Mouse (Mus musculus) stomach, embryonic 16.5 days (tissue): ENCODE measurements at regions not wholly inside any gene's neighbourhood (a gene's known extent, or its start where the extent isn't known, plus 50 kb on each side); places are given as distances from the start of the nearest gene placed in this dataset.
"Not testable (repeated sequence)": the region's sequence is repeated elsewhere in the genome, so short reads cannot be mapped to it uniquely, and the experiment has no call there.

Source experiments
- ATAC-seq: fragments of 200-750 bp; cut with Nextera tagmentation; 2 replicates; pipeline ENCODE4 v1.8.0; 2017; ENCODE audit warnings: moderate number of reproducible peaks, moderate TSS enrichment; ENCODE audit not compliant: insufficient read depth, low FRiP score
- H3K27ac ChIP-seq: fragments of 300-500 bp; sonication (generic); 2 replicates; pipeline ENCODE4 v1.5.1; 2014; ENCODE audit warnings: low read length
- H3K27me3 ChIP-seq: fragments of 300-500 bp; sonication (generic); 2 replicates; pipeline ENCODE4 v1.6.1; 2014; ENCODE audit warnings: low read length, control low read depth, mixed read lengths; ENCODE audit not compliant: control insufficient read depth, insufficient read depth
- H3K36me3 ChIP-seq: fragments of 300-500 bp; sonication (generic); 2 replicates; pipeline ENCODE4 v1.6.1; 2014; ENCODE audit warnings: low read length; ENCODE audit not compliant: control insufficient read depth, insufficient read depth
- H3K4me1 ChIP-seq: fragments of 300-500 bp; sonication (generic); 2 replicates; pipeline ENCODE4 v1.6.1; 2014; ENCODE audit warnings: low read length, control low read depth, mixed read lengths; ENCODE audit not compliant: control insufficient read depth, insufficient read depth
- H3K4me2 ChIP-seq: fragments of 300-500 bp; sonication (generic); 2 replicates; pipeline ENCODE4 v1.6.1; 2014; ENCODE audit warnings: low read depth, low read length, mixed read lengths
- H3K4me3 ChIP-seq: fragments of 300-500 bp; sonication (generic); replicated peaks from 2 replicates; pipeline ENCODE4 v1.5.1; 2014; ENCODE audit warnings: mild to moderate bottlenecking, low read length
- H3K9ac ChIP-seq: fragments of 300-500 bp; sonication (generic); 2 replicates; pipeline ENCODE4 v1.6.1; 2014; ENCODE audit warnings: low read length
- H3K9me3 ChIP-seq: fragments of 300-500 bp; sonication (generic); replicated peaks from 2 replicates; pipeline ENCODE4 v1.6.1; 2016; ENCODE audit warnings: low read length, control low read depth; ENCODE audit not compliant: control insufficient read depth
- WGBS: fragments of 180-500 bp; shearing (Covaris S2); extraction: QIAGEN DNeasy Blood & Tissue Kit; methylation state at CpG from one replicate; pipeline ENCODE4 v1.1.7; 2014; 5-methylcytosine and 5-hydroxymethylcytosine counted together

DNA sequence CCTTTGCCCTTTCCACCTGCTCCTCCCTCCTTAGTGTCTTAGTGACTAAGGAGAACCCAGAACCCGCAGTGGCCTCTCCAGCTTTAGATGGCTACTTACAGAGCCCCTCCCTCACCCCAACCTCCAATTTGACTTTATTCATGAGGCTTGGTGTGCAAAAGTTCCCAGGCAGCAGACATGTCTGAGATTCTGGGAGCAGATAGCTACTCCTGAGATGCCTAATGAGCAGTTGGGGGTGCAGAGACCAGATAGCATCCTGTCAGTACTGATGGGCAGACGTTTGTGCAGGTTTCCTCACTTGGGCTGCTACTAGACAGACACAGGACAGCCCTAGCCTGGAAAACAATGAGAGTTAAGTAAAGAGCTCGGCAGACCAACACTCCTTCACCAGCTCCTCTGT lies 83.7 kb upstream of the Cep85l start:
- 54% methylated on average over 3 of the region's 3 CpGs for WGBS
- Histone ChIP-seq H3K9ac (no peak overlapping the region), H3K27me3 (no peaks in the 10 kb centered on the region), H3K27ac (no peak overlapping the region), H3K36me3 (no peaks in the 10 kb centered on the region), H3K4me2 (no peak overlapping the region), H3K4me3 (no peak overlapping the region), H3K4me1 (peaks cover 6% of the 10 kb centered on the region), H3K9me3 (no peaks in the 10 kb centered on the region)
- no peak for ATAC-seq

DNA sequence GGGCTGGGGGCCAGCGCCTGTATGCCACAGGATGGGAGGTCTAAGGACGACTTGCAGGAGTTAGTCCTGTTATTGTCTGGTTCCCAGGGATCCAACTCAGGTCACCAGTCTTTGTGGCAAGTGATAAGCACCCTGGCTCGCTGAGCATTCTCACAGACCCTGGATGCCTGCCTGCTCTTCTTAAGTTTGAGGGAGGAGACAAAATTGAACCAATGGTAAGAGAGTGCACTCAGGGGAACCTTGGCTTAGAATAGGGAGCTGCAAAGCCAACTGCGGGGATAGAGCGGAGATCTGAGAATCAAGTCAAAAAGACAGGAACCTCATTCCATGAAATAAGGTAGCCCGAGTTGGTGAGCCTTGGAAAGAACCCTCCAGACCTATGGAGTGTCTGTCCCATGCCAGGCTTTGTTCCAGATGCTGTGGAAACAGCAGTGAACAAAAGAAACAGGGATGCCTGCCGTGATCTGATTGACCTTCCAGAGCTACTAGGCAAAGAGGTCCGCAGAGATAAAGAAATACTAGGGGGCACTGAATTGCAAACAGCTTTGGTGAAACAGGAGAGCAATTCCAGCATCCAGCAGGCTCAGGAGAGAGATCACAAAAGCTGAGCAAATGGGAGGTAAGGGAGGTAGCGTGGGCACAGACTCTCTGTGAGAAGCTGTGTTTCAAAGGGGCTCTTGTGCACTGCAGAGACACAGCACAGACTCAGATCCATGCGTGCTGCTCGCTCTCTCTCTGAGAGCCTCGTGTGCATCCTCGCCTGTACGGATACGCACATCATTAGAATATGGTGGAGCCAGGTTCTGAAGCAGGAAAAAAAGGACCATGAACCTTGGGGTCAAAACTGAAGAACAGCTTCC lies 82.9 kb upstream of the Cep85l start:
- Histone ChIP-seq H3K9ac (no peak overlapping the region), H3K4me3 (no peak overlapping the region), H3K9me3 (no peaks in the 10 kb centered on the region), H3K27me3 (no peaks in the 10 kb centered on the region), H3K4me2 (no peak overlapping the region), H3K27ac (no peak overlapping the region), H3K36me3 (no peaks in the 10 kb centered on the region), H3K4me1 (peaks cover 6% of the 10 kb centered on the region)
- WGBS, result 56% methylated on average over 15 of the region's 15 CpGs
- no peak for ATAC-seq

DNA sequence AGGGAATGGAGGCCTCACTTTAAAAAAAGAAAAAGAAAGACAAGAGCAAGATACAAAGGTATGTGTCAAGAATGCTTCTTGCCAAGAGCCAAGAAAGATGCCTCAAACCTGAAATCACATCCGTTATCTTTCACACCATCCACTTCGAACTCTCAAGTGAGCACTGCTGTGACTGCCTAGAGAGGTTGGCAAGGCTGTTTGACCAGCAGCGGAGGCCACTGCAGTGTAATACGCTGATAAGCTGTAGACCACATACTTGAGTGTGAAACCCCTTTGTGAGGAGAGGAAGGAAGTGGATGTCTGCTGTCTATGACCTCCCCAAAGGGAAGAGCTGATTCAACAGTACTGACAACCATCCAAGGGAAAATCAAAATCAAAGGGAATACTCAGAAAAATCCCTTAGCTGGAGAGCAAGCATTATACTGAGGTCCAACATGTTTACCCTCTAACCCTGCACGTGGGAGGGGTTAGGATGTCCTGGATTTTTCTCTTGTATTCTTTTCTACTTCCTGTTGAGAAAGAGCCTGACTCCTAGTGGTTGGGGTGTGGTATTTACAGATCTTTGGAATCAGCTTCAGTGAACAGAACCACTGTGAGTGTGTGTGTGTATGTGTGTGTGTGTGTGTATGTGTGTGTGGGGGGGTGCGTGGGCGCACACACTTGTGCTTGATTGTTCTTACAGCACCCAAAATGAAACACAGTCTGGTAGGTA lies 81.5 kb upstream of the Cep85l start:
- 71% methylated on average over 7 of the region's 7 CpGs for WGBS
- H3K9me3 ChIP-seq, result no peaks in the 10 kb centered on the region
- H3K4me3 ChIP-seq, result no peak overlapping the region
- no peaks in the 10 kb centered on the region for H3K36me3 ChIP-seq
- H3K4me2 ChIP-seq, result no peak overlapping the region
- H3K4me1 ChIP-seq, result peaks cover 3% of the 10 kb centered on the region; the same call in 1 of the 2 replicates
- no peak overlapping the region for H3K9ac ChIP-seq
- H3K27me3 ChIP-seq, result no peaks in the 10 kb centered on the region
- ATAC-seq, result 0 out of 2 replicates have a peak, but pooled peaks have one; percentile 14
- H3K27ac ChIP-seq, result no peak overlapping the region

DNA sequence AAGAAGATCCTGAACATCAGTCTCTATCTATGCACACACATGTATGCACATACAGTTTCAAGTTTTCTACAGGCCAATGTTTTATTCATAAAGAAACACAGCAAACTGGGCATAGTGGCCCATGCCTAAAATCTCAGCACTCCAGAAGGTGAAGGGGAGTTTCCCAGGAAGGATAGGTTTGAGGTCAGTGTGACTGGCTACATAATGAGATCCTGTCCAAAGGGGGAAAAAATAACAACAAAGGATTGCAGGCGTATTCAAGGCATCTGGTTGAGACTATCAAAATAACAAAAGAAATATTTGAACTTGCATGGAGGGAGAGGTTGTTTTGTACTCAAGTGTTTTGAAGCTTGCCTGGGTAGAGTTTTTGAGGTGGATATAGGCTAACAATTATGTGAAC lies 80.0 kb upstream of the Cep85l start:
- H3K27me3 ChIP-seq, H3K9me3 ChIP-seq, H3K9ac ChIP-seq, H3K4me3 ChIP-seq, ATAC-seq, H3K4me2 ChIP-seq, H3K36me3 ChIP-seq, H3K4me1 ChIP-seq, H3K27ac ChIP-seq: not testable (repeated sequence)
- 62% methylated on average over 1 of the region's 1 CpGs for WGBS

DNA sequence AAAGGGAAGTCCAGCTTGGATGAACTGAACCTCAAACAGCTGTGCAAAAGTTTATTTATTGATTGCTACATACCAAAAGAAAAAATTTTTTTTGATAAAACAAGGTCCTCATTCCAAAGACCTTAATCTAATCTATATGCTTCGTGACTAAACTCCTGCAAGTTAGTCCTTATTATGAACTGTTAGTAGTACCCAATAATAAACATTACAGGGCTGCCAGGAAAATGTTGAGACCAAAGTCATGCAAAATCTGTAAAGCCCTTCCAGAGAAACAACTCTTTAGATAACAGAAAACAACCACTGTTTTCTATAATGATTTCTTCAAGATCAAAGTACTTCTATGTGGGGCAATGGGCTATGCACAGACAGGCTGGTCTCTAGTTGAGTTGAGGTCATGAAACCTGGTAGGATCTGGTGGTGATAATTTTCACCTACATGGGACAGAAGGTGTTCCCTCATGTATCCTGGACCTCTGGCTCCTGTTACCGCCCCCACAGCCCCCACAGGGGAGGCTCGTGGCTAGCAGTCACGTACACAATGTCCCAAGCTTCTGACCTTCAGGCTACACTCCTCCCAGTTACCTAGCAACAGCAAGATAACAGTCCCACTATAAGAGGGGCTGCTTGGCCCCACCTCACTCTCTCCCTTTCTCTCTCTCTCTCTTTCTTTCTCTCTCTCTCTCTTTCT lies 76.4 kb upstream of the Cep85l start:
- 42% methylated on average over 4 of the region's 4 CpGs for WGBS
- Histone ChIP-seq H3K27me3 (no peaks in the 10 kb centered on the region), H3K4me1 (no peaks in the 10 kb centered on the region), H3K4me3 (no peak overlapping the region), H3K9me3 (no peaks in the 10 kb centered on the region), H3K4me2 (no peak overlapping the region), H3K27ac (no peak overlapping the region), H3K36me3 (no peaks in the 10 kb centered on the region), H3K9ac (no peak overlapping the region)
- ATAC-seq, result no peak

DNA sequence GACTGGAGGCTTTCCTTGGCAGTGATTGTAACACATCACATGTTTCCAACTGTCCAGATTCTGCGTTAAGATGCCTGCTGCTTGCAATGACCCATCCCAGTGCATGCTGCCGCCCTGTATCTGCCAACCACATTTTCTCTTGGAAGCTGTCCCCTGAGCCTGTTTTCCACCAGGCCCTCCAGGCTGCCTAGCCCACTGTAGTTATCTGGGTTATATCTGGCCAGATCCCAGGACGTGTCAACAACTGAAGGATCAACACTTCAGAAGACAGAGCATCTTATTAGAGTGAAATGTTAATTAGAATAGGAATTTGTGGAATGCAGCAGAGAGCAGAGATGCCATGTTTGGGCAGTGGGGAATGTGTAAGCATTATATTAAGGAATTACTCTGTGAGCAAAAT lies 65.0 kb upstream of the Cep85l start:
- Histone ChIP-seq H3K27ac (no peak overlapping the region), H3K36me3 (no peaks in the 10 kb centered on the region), H3K4me1 (no peaks in the 10 kb centered on the region; the same call in 1 of the 2 replicates), H3K4me3 (no peak overlapping the region), H3K9ac (no peak overlapping the region), H3K4me2 (no peak overlapping the region), H3K9me3 (no peaks in the 10 kb centered on the region), H3K27me3 (no peaks in the 10 kb centered on the region)
- ATAC-seq, result no peak; the same call in 1 of the 2 replicates
- WGBS, result 39% methylated on average over 3 of the region's 3 CpGs

DNA sequence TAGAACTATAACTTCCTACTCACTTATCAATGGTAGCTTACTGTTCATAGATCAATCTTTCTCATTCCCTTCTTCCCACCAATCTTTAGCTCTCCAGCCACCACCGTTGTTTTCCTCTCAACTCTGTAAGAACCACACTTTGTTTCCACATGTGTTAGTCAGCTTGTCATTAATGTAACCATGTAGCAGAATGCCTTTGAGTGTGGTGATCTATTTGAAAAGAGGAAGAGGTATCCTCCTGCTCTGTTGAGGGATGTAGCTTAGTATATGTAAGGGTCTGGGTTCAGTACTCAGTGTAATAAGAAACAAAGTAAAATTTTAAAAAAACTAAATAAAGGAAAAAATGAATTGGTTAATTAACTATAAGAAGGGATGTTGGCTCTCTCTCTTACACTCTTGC lies 63.7 kb upstream of the Cep85l start:
- Histone ChIP-seq H3K4me1 (no peaks in the 10 kb centered on the region; the same call in 1 of the 2 replicates), H3K4me3 (no peak overlapping the region), H3K9ac (no peak overlapping the region), H3K27ac (no peak overlapping the region), H3K27me3 (no peaks in the 10 kb centered on the region), H3K36me3 (no peaks in the 10 kb centered on the region), H3K9me3 (no peaks in the 10 kb centered on the region), H3K4me2 (no peak overlapping the region)
- no peak for ATAC-seq
- 82% methylated on average over 1 of the region's 1 CpGs for WGBS

DNA sequence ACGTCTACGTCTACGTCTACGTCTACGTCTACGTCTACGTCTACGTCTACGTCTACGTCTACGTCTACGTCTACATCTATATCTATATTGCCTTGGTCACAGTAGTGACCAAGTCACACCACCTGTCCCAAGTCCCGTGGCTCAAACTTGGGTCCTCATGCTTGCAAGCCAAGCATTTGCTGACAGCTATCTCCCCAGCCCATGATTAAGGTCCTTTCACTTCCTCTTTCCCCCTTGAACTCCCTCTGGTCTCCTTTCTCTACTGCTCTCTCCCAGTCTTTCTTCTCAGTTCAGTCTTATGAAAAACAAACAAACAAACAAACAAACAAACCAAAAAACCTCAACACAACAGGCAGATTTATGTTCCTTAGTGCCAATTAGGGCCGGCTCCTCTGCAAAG lies 63.2 kb upstream of the Cep85l start:
- no peak overlapping the region for H3K4me2 ChIP-seq
- no peak overlapping the region for H3K27ac ChIP-seq
- no peak overlapping the region for H3K9ac ChIP-seq
- H3K27me3 ChIP-seq, result no peaks in the 10 kb centered on the region
- no peak overlapping the region for H3K4me3 ChIP-seq
- H3K9me3 ChIP-seq, result no peaks in the 10 kb centered on the region
- WGBS, result 97% methylated on average over 14 of the region's 14 CpGs
- H3K4me1 ChIP-seq, result no peaks in the 10 kb centered on the region; the same call in 1 of the 2 replicates
- ATAC-seq, result no peak
- no peaks in the 10 kb centered on the region for H3K36me3 ChIP-seq

DNA sequence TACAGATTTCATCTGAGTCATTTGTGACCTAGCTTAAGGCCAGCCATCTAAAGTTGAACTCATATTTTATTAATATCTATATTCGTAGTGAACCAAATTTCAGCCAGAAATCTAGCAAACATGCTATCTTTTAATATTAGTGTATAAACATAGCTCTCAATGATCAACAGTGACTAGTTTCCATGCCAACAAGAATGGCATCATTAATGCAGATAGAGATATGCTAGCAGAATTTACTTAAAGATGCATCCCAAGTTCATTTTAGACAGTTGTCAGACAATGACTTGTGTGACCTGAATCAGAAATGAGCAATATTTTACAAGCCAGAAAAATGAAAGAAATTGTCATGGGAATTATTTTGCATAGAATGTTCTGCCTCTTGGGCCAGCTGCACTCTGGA lies 60.5 kb upstream of the Cep85l start:
- Histone ChIP-seq H3K9me3 (no peaks in the 10 kb centered on the region), H3K4me3 (no peak overlapping the region), H3K27ac (no peak overlapping the region), H3K4me2 (no peak overlapping the region), H3K36me3 (no peaks in the 10 kb centered on the region), H3K9ac (no peak overlapping the region), H3K27me3 (no peaks in the 10 kb centered on the region), H3K4me1 (peaks cover 9% of the 10 kb centered on the region)
- no peak for ATAC-seq
- WGBS, result 76% methylated on average over 1 of the region's 1 CpGs
